Mouse (Mus musculus) MEL (cell line): ENCODE results near the gene Olfr788.

Experiments used
- CTCF ChIP-seq, 3 experiments: IDR thresholded peaks in 2 of 3; conservative IDR thresholded peaks in 1 of 3; 2 replicates each; pipeline ENCODE4 v1.5.1; 2011 to 2012; ENCODE audit warnings: low read length in 3 of 3, low read depth in 2 of 3, mild to moderate bottlenecking in 2 of 3, improper control_type of control experiment in 1 of 3, inconsistent platforms in 1 of 3, mixed read lengths in 1 of 3, moderate library complexity in 1 of 3; ENCODE audit not compliant: control insufficient read depth in 1 of 3, insufficient read depth in 1 of 3, poor library complexity in 1 of 3, severe bottlenecking in 1 of 3
- E2F4 ChIP-seq: IDR thresholded peaks from 2 replicates; pipeline ENCODE4 v1.6.1; 2011; ENCODE audit warnings: low read depth, low read length, improper control_type of control experiment, borderline replicate concordance
- EP300 ChIP-seq, 2 experiments: IDR thresholded peaks; 2 replicates each; pipeline ENCODE4 v1.6.1; 2011; ENCODE audit warnings: improper control_type of control experiment in 2 of 2, low read length in 2 of 2, low read depth in 1 of 2, mild to moderate bottlenecking in 1 of 2
- ETS1 ChIP-seq: IDR thresholded peaks from 2 replicates; pipeline ENCODE4 v1.6.1; 2012; ENCODE audit warnings: low read depth, mild to moderate bottlenecking, inconsistent platforms, low read length, improper control_type of control experiment, moderate library complexity
- GABPA ChIP-seq: IDR thresholded peaks from 2 replicates; pipeline ENCODE4 v1.6.1; 2012; ENCODE audit warnings: low read depth, mild to moderate bottlenecking, inconsistent platforms, low read length, improper control_type of control experiment, moderate library complexity
- GATA1 ChIP-seq: IDR thresholded peaks from 2 replicates; pipeline ENCODE4 v1.6.1; 2011; ENCODE audit warnings: low read depth, low read length, improper control_type of control experiment
- MXI1 ChIP-seq: IDR thresholded peaks from 2 replicates; pipeline ENCODE4 v1.6.1; 2011; ENCODE audit warnings: mild to moderate bottlenecking, low read depth, low read length, improper control_type of control experiment
- POLR2A ChIP-seq, 2 experiments: IDR thresholded peaks; 2 replicates each; pipeline ENCODE4 v1.6.1; 2011 to 2012; ENCODE audit warnings: low read length in 2 of 2, mild to moderate bottlenecking in 2 of 2, control low read depth in 1 of 2, improper control_type of control experiment in 1 of 2, low read depth in 1 of 2, moderate library complexity in 1 of 2; ENCODE audit not compliant: control insufficient read depth in 1 of 2, insufficient read depth in 1 of 2, poor library complexity in 1 of 2
- POLR2AphosphoS2 ChIP-seq: IDR thresholded peaks from 2 replicates; pipeline ENCODE4 v1.6.1; 2011; ENCODE audit warnings: low read length, improper control_type of control experiment
- SMC3 ChIP-seq: IDR thresholded peaks from 2 replicates; pipeline ENCODE4 v1.6.1; 2011; ENCODE audit warnings: low read depth, low read length, improper control_type of control experiment
- TAL1 ChIP-seq: IDR thresholded peaks from 2 replicates; pipeline ENCODE4 v1.6.1; 2012; ENCODE audit warnings: mild to moderate bottlenecking, inconsistent platforms, low read length, moderate library complexity, mixed read lengths
- ZC3H11A ChIP-seq: IDR thresholded peaks from 2 replicates; pipeline ENCODE4 v1.6.1; 2012; ENCODE audit warnings: low read depth, mild to moderate bottlenecking, inconsistent platforms, low read length, improper control_type of control experiment
- ZKSCAN1 ChIP-seq: IDR thresholded peaks from 2 replicates; pipeline ENCODE4 v1.6.1; 2012; ENCODE audit warnings: low read depth, mild to moderate bottlenecking, inconsistent platforms, low read length, improper control_type of control experiment, moderate library complexity
- ZNF384 ChIP-seq: IDR thresholded peaks from 2 replicates; pipeline ENCODE4 v1.6.1; 2012; ENCODE audit warnings: low read depth, mild to moderate bottlenecking, inconsistent platforms, low read length, improper control_type of control experiment

- TF ChIP-seq CTCF (IDR thresholded peaks at IDR 0.05 in 2 of 3, conservative IDR thresholded peaks at IDR 0.05 in 1 of 3; ENCODE audit: control insufficient read depth in 1 of 3, insufficient read depth in 1 of 3, low read depth in 2 of 3, low read length in 3 of 3, poor library complexity in 1 of 3, severe bottlenecking in 1 of 3) (no peak), EP300 (IDR thresholded peaks at IDR 0.05; ENCODE audit: low read depth in 1 of 2, low read length in 2 of 2) (no peak), GABPA (no peak), POLR2AphosphoS2 (no peak), E2F4 (no peak), GATA1 (no peak), ZNF384 (no peak), SMC3 (no peak), ZKSCAN1 (no peak), TAL1 (no peak), POLR2A (IDR thresholded peaks at IDR 0.05; ENCODE audit: control insufficient read depth in 1 of 2, insufficient read depth in 1 of 2, low read depth in 1 of 2, low read length in 2 of 2, poor library complexity in 1 of 2) (no peak), ETS1 (no peak), MXI1 (no peak), ZC3H11A (no peak)
Measured at GRCm38 (mm10) chr10:129470698-129471097, at the start of gene Olfr788.
